Mouse (Mus musculus) telencephalon, adult 2 months (tissue): ENCODE data around the gene Rnf141.

Experiments
- DNase-seq: peaks from one replicate; pipeline ENCODE4 v3.0.0-alpha.2; 2011; ENCODE audit warnings: low read depth, low spot score

Gene Rnf141

GRCm38 (mm10) chr7:110843916-110844874 lies at the start of gene Rnf141:
Gene Rnf141 (minus strand): TSS chr7:110844457.
- peak; percentile 90 for DNase-seq

- DNase-seq: peak; percentile 16
Observed at GRCm38 (mm10) chr7:110891501-110891986, 47.3 kb upstream of the Rnf141 start.

DNA sequence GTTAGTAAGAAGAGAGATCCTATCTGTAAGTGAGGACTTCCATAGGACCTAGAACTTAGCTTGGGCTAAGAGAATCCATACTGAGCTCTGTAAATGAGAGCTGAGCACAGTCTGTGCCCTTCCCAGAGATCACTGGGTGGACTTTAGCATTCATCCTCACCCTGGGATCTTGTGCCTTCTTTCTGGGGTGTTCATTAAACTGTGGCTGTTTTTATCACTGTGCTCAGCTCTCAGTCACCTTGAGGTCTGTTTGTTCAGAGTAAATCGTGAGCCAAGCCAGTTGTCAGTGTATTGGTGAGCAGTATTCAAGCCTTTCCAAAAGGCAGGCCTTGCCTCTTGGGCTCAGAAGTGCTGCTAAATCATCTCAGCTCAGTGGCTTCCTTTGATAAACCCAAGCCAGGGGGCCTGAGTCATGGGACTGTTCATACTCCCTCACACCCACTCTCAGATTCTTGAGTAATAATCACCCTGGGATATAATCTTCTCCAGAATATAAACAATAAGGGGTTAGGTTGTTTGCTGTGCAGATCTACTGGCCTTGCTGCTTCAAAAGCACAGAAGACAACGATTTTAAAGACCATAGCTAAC lies 37.6 kb upstream of the Rnf141 start:
- DNase-seq: no peak

DNA sequence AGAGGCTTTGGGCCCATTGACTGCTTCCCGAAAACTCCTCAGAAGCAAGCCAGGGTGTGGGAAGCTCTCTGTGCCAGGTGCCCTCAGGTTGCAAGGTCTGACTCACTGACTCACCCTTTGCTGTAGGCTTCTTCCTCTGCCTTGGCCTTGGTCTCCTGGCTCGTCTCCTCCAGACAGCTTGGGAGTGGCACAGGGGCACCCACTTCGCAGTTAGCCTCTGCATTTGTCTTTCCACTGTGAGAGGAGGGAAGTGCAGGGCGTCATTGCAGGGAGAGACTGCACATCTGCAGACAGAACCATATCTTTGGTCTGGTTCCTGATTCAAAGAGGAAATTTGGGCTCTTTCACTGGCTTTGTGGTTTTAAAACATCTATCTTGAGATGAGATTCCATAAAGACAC lies 33.8 kb upstream of the Rnf141 start:
- no peak for DNase-seq

- no peak for DNase-seq
Observed at GRCm38 (mm10) chr7:110876965-110877364, 32.7 kb upstream of the Rnf141 start.

DNA sequence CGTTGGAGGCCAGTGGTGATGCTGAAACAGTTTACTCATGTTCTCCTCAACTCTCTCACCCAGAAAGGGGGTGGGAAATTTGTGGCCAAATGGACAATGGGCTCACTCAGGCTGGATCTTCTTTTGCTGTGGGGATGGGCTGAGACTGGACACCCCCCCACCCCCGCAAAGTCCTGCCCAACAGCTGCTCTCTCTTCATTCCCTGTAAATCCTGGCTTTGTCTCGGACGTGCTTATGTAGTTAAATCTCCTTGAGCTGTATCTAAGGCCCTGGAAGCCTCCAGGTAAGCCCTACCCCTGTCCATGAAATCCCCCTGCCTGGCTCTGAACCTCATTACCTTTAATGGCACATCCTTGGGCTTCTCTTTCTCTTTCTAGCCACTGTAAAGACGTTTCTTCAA lies 24.6 kb upstream of the Rnf141 start:
- DNase-seq: no peak

GRCm38 (mm10) chr7:110867116-110867515 lies 22.9 kb upstream of the Rnf141 start:
- DNase-seq: no peak

DNA sequence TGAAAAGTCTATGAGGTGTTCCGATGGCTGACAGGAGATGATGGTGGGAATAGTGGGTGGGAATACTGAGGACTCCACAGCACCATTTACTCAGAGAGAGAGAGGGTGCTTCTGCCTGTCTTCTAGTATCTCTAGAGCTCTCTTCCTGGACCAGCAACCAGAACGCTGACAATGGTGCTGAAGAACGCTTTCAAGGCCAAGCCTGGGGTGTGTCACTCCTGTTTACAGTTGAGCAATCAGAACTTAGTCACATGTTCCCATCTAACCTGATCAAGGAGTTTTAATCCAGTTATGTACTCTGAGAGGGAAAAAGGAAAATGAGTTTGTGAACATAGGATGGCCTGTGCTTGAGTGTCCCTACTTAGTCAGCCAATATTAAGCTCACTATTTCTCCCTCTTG lies 21.8 kb upstream of the Rnf141 start:
- DNase-seq: no peak

- DNase-seq: no peak
Observed at GRCm38 (mm10) chr7:110865570-110865969, 21.3 kb upstream of the Rnf141 start.

GRCm38 (mm10) chr7:110865038-110865437 lies 20.8 kb upstream of the Rnf141 start:
- no peak for DNase-seq

DNA sequence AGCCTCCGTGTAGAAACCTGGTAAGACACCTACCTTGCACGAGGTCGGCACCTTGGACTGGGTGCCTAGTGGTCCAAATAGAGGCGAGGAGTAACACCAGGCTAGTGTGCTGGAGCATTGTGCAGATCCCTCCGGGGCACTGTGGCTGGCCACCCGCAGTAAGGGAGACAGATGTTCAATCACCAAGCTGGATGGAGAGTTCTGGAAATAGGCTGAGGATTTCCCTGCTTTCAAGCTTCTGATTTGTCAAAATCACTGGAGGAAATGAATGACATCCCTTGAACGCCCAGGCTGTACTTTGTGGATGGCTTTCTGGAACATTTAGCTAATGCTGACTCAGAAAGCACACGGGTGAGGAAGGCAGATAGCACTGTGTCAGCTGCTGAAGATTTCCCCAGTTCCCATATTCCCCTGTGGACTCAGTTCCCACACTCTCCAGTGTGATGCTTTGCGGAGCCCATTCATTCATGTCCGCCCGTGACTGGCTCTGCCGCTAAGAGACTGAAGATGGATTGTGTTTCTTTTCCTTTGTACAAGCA lies 18.6 kb upstream of the Rnf141 start, which contains the start of gene Lyve1:
TSS of gene Lyve1 (minus strand) at position 489 of the 539 bp plus-strand sequence.
- DNase-seq: no peak

- DNase-seq: no peak
Observed at GRCm38 (mm10) chr7:110860129-110860528, 15.9 kb upstream of the Rnf141 start.

DNA sequence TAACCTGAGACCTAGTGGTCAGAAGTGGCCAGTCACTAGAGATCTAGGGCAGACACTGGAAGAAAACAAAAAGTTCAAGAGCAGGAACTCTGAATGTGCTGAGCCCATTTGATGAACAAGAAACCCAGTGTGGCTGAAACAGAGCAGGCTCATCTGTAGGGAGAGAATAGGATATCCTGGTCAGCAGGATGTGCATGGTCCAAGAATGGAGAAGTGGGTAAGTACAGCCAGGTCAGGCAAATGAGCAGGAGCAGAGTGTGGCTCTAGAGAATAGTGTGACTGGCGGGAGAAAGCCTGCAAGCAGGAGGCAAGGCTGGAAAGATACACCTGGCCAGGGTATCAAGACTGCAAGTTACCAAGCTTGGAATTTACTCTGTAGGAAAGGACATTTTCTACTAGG lies 11.3 kb upstream of the Rnf141 start:
- no peak for DNase-seq

DNA sequence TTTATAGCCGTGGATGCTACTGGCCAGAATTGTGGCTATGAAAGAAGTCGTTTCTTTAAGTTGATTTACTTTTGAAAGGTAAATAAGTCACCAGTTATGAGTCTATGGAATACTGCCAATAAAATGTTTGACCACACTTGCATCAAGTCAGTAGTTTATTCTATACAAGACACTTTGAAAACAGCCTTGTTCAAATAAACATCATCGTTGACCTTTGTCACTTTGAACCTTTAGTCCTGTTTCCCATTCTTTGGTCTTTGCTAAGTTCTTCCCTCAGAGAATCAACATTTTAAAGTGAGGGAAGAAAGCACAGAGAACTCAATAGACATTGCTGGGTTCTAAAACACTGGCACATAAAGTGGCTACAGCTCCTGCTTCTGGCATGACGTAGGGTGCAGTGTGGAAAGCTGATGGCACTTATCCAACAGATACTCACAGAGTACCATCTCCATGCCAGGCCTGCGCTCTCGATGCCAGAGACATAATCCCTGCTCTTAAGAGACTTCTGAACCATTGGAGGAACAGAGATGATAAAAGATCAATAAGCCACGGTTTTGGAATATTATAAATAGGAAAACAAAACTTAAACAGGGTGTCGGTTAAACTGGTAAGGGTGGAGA lies 10.8 kb upstream of the Rnf141 start:
- DNase-seq: no peak

GRCm38 (mm10) chr7:110854519-110854918 lies 10.3 kb upstream of the Rnf141 start:
- peak; percentile 69 for DNase-seq

DNA sequence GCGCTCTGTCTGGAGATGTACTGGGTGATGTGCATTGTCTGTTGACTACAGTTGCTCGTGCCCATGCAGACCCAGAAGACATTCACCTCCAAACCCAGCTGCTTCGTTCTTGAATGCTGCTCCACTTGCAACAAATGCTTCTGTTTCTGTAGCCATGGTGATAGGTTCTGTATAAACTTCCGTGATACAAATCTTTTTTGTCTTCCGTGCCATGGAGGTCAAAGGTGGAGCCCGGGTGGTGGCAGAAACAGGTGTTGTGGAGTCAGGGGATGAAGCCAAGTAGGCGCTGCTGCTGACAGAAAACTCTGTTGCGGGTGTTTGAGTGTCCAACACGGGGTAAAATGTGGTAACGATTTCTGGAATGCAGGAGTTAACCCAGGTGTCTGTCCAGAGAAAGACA lies 9.4 kb upstream of the Rnf141 start:
- no peak for DNase-seq

- no peak for DNase-seq
Observed at GRCm38 (mm10) chr7:110851541-110852203, 7.4 kb upstream of the Rnf141 start.

GRCm38 (mm10) chr7:110848371-110848770 lies 4.1 kb upstream of the Rnf141 start:
- no peak for DNase-seq

- no peak for DNase-seq
Observed at GRCm38 (mm10) chr7:110847321-110847720, 3.1 kb upstream of the Rnf141 start.

GRCm38 (mm10) chr7:110840332-110840731 lies 3.9 kb downstream of the Rnf141 start:
- no peak for DNase-seq

- no peak for DNase-seq
Observed at GRCm38 (mm10) chr7:110834522-110834921, 9.7 kb downstream of the Rnf141 start.
